Mouse (Mus musculus) activated CD4-positive, CD25-positive, alpha-beta regulatory T cell, adult 4 months (primary cell): Measurements from ENCODE around the gene Qk. TPM values are rescaled to one million over a fixed set of nuclear protein-coding genes. Genes with fewer than 3 reads are reported as not detected.

Experiments
- ATAC-seq: one replicate; pipeline ENCODE4 v1.8.0; 2017
- polyA plus RNA-seq, 2 experiments: library from polyadenylated mRNA; unstranded; fragments of 100-300 nt; shearing (Covaris generic); gene quantifications; one replicate each; pipeline ENCODE4 v1.2.1; 2017

The Qk gene
- polyA plus RNA-seq, 2 experiments from 2014 or later, result 10.5 to 13.4 TPM

DNA sequence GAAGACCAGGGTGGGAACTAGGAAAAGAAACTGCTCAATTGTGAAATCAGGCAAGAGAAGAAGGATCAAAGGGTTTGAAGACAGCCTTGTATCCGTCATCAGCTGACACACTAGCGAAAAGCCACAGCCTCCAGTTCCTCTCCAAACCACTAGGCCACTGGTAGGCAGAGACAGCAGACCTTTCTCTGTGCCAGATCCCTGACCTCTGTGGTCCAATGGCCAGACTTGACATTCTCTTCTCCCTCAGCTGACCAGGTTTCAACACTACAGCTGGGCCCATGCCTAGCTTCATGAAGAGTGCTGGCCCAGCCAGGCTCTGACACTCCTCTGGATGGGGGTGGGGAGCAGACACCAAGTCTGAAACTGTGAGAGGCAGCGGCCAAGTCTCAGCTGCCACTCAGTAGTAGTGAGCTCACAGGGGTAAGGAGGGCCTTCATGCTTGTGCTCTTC is 7.0 kb upstream of the Qk start:
- ATAC-seq, result no peak

DNA sequence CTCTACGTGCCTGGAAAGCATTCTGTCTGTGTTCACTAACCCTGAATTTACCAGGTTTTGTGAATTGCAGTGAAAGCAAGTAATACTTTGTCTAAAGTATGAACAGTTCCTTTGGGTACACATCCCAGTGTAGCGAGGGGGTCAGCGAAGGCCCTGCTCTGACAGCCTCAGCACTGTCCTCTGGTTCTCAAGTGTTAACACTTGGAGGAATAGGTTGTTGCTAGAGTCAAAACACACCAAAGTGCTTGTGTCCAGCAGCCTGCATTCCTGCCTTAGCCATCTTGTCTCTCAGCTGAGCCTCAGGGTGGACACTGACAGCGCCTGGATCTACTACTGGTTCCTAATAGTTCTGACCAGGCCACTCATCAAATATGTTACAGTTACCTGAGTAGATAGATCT is 6.3 kb upstream of the Qk start:
- no peak for ATAC-seq

DNA sequence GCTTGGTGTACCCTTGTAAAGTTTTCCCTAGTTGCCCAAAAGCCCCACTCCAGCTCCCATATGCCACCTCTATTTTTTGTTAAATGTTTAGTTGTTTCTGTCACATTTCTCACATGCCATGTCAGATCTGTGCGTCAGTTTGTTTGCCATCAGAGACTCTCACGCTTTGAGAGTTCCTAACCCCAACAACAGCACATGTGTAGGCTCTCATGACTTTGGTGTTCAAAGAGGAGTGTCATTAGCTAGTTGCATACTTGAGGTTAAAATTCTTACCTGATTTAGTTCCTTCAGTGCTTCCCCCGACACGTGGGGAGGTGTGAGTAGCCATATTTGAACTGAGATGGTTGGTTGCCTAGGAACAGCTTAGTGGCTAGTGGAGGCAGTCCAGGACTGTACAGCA is 2.1 kb upstream of the Qk start:
- no peak for ATAC-seq

DNA sequence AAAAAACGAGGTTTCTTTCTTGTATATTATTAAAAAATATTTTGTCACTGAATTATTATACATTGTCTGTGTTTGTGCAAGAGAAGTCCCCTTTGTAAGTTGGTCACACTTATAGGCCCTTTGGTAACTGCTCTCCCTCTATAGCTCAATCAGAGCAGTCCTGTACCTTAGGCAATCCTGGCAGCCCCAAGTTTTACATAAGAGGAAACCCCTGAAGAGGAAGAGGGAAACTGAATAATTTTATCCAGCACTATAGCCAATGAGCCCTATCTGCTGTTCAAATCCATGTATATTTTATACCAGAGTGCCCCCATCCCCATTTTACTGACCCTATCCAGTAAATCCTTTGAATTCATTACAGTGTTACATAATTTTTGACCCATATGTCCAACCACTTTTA is 1.4 kb upstream of the Qk start:
- no peak for ATAC-seq

DNA sequence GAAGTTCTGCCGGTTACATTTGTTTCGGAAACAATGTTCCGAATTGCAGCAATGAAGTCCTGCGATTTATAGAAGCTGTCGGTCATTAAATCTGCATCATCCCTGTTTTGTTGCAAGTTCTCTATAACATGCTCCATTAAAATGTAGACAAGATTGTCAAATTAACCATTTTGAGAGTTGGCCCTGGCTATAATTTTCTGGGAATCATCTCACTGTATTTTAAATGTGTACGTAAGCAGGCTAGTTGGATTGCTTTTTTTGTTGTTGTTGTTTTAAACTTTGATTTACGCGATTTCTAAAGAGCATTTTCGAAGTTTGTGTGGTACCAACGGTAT is 769 bp upstream of the Qk start:
- ATAC-seq, result no peak

DNA sequence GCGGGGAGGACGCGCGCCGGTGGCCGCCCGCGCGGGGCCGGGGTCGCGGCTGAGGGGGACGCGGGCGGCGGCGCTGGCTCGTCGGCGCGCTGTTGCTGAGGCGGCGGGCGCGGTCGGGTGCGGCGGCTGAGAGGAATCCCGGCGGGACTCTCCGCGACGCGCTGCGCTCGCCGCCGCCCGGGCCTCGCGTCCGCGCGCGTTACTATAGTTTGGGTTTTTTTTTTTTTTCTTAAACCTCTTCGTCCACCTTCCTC is 296 bp downstream of the Qk start:
- no peak for ATAC-seq

DNA sequence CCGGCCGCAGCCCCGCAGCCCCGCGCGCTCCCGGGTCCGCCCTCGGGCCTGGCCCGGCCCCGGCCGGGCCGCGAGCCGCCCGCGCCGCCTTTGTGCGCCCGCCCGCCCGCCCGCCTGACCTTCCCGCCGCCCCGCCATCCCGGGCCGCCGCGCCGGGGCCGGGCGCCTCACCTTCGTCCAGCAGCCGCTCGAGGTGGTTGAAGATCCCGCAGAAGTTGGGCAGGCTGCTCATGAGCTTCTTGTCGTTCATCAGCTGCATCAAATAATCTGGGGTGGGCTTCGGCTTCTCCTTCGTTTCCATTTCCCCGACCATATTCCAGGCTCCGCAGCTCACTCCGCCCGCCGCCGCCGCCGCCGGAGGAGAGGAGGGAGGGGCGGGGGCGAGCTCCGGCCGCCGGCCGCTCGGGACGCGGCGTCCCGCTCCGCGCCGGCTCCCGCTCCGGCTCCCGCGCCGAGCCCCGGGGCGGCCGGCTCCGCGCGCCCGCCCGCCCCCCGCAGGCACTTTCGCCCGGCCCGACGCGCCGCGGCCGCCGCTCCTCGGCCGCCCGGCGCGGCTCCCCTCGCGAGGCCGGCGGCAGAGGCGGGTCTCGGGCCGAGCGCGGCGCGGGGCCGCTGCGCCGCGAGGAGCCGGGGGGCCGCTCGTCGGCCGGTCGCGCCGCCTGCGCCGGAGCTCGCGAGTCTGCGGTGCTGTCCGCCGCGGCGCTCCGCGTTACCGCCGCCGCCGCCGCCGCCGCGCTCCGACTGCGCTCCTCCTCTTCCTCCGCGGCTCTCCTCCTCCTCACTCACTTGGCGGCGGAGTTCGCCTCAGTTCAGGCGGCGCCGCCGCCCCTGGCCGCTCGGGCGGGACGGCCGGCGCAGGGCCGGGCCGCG is 858 bp downstream of the Qk start:
- ATAC-seq, result peak; percentile 64

DNA sequence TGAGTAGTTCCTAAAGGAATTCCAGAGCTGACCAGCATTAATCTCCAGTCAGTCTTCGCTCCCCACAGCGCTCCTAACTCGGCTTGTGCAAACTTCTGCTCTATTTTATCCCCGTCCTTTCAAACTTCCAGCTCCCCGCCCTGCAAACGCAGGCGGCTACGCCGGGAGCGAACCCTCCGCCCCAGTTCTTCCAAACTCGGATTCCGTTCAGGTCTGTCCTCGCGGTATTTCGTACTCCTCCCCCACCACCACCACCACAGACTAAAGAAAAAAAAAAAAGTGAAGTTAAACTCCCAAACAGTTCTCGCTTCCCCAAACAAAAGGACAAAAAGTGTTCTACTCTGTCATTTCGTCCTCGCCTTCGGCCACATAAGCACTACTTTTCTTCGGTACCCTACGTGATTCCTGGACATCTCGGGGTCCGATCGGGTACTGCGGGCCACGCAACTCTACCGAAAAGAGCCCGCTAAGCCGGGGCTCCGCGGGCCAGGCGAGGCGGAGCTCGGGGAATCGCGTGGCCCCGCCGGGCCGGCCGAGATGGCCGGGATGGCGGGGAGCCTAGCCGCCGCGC is 1.6 kb downstream of the Qk start:
- ATAC-seq, result no peak

DNA sequence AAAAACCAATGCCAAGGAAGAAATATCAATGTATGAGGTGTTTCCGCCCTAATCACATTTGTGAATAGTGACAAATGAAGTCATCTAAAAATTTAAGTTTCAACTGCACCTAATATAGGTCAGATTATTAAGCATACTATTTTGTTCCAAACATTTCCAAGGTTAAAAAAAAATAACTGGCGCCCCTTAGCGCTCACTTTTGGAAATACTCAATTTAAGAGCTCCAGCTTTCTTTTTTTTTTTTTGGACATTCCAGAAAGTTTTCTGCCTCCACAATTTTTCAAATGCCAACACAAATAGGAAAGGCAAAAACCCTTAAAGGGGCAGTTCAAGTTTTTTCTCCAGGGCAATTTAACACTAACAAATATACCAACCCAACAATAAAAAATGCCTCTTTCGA is 2.5 kb downstream of the Qk start:
- no peak for ATAC-seq

DNA sequence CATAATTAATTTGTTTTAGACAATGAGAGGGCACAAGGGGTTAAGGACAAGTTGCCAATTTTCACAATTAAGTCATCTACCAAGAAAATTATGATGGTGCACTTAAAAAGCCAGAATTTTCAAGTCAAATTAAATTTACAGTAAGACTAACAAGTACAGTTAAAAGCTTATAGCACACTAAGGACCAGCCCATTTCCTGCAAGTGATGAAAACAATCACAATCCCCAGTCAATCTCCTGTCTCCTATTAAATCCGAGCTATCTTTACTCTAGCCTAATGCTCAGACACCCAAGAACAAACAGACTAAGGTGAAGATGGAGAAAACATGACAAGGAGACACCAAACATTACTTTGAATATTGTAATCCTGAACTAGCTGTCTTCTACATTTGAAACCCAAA is 3.2 kb downstream of the Qk start:
- no peak for ATAC-seq

DNA sequence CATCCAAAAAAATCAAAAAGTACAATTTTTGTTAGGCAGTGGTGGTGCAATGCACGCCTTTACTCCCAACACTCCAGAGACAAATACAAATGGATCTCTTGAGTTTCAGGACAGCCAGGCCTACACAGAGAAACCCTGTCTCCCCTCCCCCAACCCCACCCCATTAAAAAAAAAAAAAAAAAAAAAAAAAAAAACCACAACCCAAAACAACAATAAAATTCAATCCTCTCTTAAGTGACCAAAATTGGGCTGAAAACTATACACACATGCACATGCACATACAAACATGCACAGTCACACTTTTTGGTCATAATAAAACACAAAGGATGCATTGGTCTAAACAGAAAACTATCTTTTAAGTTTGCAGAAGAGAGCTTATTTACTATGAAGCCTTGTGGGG is 9.6 kb downstream of the Qk start:
- no peak for ATAC-seq

DNA sequence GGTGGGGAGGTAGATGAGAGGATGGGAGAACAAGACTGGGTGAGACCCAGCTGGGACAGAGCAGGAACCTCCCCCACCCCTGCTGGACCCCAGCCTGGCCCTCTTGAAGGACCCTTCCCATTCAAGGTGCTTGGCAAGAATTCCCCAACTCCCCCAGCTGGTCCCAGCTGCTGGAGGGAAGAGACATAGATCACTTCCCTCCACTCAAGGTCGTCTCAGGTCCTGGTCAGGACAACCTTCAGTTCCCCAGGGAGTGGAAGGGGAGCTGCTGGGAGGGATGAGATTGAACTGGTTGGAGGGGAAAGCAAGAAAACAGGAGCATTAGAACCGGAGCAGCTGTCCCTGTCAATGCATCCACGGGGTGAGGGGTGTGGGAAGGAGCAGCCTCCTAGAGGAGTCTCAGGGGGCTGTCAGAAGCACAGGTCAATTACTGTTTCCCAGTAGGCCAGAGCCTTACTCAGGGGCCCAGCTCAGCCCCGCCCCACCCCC is 10.5 kb downstream of the Qk start:
- ATAC-seq, result no peak

DNA sequence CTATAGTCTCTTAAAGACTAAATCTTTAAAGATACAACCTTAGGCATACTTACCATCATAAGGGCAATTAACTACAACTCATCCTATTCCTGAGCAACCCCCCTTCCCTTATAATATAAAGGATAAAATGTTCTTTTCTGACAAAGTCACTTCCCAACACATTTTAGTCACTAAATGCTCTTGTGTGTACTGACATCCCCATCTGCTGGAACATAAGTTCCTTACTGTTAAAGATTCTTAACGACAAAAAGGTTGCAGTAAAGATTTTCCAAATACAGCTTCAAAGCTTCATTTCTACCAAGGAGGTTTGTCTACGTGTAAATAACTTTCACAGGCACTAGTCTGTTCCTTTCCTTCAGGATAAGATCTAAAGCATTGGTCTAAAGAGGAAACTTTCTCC is 13.2 kb downstream of the Qk start:
- no peak for ATAC-seq

DNA sequence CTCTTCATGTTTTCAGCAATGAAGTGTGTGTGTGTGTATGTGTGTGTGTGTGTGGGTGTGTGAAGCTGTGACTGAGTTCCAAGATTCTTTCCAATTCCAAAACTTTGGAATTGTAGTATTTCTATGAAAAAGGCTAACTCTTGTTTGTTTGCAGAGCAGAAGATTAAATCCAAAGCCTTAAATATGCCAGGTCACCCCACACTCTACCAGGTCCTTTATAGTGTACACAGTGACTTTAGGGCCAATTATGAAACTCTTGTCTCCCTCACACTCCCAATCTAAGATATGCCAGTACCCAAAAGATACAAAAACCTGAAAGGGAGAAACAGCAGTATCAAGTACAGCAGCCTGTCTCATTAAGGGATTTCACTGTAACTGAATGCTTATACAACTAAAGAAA is 15.7 kb downstream of the Qk start:
- ATAC-seq, result no peak

DNA sequence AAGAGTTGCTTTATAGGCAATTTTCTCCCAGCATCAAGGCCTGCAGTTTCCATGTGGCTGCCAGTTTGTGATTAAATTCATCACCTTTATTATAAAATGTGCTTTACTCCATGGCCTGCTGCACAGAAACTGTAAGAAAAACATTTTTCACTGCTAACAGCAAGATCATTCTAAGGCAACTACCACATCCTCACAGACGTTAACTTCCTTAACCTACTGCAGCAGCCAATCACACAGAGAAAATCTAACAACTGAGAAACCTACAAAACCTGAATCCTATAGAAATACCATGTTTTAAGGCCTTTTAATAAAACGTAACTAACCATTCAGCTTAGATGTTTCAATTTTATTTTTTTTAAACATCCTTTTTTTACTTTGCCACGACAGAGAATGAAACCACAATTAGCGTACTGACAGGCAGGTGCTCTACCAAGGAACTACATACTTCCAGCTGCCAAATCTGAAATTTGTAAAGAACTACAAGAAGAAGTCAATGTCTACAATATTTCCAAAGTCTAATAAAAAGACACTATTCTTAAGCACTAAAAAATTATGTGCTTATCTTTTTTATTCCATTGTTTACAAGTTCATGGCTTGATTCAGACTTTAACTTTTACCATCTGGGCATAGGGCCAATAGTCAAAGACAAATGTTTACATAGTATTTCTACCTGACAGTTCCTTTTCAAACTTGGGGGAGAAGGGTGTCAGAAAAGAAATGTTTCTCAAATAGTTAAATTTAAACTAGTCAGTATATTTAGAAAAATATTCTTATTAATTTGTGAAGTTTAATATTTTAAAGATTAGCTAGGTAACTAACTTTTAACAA is 18.5 kb downstream of the Qk start:
- ATAC-seq, result peak; percentile 60

DNA sequence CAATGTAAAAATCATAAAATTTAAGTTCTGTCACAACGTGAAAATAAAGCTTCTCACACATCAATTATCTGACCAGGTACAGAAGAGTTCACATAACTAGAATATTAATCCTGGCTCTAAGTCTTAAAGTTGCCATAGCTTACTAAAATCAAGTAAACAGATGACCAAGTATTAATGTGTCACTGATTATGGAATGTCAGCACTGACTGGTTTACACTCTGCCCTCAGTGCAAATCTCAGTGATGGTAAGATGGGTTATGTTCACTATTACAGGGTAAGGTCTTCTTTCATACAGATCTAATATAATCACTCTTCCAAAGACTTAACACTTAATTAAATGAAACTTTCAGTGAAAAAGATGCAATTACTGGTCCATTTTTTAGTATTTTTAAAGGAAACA is 20.3 kb downstream of the Qk start:
- ATAC-seq, result no peak

DNA sequence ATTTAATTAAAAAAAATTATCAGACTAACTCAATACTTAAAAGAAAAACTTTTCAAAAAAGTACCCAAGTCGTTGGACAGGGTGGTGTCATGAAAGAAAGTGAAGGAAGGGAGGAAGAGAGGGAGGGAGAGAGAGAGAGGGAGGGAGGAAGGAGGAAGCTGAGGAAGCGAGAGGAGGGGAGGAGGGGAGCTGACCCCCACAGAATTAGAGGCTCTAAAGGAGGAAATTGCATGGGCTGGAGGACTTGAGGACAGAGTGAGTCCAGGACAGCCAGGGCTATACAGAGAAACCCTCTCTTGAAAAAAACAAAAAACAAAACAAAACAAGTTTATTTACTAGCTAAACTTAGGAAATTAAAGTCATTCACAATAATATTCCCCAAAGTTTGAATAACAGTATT is 27.1 kb downstream of the Qk start:
- no peak for ATAC-seq

DNA sequence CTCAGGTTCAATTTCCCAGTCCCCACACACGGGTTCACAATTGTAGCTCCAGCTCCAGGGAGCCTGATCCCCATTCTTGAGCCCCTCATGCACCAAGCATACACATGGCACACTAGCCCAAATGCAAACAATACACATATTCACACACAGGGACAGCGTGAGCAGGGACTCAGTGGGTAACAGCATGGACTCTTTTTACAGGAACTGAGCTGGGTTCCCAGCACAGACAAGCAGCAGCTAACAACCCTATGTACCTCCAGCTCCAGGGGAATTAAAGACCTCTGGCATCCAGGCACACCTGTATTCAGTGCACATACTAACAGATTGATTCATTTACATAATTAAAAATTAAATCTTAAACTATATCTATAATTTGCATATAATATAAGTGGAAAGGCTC is 34.9 kb downstream of the Qk start:
- ATAC-seq, result no peak

DNA sequence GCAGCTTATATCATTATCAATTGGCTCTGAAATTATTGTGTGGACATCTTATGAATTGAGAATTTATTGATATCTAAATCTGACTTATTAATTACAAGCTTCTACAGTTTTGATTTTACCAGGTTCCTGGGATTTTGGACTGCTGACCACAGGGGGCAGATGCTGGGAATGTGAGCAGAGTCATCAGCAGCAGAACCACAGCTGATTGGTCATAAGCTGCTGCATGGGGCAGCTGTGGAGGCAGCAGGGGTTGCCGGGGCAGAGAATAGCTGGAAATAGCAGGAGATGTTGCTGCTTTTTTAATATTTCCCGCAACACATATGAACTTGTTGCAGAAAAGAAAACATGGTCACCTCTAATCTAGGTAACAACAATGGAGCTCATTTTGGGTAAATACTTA is 40.1 kb downstream of the Qk start:
- ATAC-seq, result no peak

DNA sequence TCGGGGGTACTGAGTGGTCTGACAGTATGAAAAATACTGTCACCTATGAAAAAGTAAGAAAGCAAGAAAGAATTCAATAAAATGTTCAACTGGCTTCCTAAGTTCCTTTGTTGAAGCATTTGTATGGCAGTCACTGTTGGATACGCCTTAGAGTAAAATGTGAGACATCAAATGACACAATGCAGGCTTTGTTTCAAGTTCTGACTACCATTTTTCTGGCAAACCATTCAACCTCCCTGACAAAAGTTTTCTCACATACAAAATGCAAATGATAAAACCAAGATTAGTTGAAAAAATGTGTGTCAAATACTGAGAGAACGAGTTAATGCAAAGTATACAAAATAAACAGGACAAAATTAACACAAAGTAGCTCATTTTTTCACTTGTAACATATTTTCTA is 50.1 kb downstream of the Qk start:
- ATAC-seq, result no peak

DNA sequence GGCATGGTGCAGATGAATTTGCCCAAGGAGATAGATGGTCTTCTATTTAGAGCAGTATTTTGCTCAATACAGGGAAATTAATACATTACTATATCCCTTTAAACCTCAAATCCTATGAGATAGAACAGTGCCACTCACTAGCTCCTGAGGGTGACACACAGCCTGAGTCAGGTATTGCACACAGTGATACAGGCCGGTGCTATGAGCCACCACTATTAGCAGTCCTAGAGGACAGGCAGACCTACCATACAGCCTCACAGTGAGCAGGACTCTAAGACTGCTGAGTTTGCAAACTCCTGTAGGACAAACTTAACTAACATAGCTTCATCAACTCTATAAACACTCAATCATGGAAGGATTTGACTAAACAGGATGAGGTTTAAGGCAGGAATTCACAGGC is 51.2 kb downstream of the Qk start:
- no peak for ATAC-seq

DNA sequence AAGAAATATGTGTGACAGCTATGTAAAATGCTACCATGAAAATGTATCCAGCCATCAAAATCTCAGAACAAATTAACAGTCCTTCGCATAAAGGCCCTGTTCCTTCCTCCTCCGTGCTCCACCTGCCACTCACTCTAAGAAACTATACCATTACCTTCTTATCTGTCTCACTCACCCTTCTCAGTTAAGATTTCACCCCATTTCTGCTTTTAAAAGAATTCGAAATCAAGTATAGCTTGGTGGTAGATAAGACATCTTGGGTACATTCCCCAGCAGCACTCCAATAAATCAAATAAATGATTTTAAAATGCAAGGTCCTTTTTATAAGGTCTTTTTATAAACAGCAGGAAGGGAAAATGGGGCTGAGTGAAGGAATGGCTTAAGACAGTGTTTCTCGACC is 53.4 kb downstream of the Qk start:
- ATAC-seq, result no peak

DNA sequence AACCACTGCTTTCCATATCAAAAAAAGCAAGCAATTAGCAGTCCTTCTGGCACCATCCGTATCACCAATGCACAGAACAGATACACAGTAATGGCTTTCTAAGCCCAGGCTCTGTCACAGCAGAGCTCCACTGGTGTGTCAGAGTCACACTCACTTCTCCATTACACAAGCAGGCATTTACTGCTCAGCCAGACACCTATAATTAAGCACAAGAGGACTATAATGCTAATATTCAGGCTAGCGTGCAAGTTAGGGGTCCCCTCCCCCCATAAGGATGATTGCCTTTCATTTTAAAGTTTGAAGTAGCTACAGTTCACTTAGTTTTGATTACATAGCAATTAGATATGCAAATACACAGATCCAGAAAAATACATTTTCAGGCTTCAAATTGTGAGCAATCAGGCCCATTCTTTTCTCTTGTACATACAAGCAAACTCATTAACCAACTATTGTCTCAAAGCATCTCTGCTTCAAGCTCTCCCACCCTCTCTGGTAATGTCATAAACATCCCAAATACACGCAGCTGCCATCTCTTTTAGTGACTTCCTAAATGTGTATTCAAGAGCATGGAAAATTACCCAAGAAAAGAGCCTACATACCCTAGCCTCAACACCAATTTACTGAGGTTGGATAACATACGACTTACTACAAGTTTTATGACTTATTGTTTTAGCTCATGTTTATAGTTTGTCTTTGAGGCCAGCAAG is 68.2 kb downstream of the Qk start:
- no peak for ATAC-seq
